Mouse (Mus musculus) Patski (cell line): ENCODE measurements around the gene Cdh15. TPM values are rescaled to one million over a fixed set of nuclear protein-coding genes. Genes with fewer than 3 reads are reported as not detected.

Source experiments
- ATAC-seq: fragments of 100-300 bp; one replicate; pipeline ENCODE4 v1.8.0; 2021
- CTCF ChIA-PET: fragments of 350-600 bp; sonication (Branson Sonifier 250); formaldehyde crosslinking; loops from one replicate; lab custom pipeline; 2022; ENCODE audit warnings: inconsistent platforms; lab: Charles Lee
- POLR2A ChIA-PET: fragments of 350-600 bp; sonication (Branson Sonifier 250); formaldehyde crosslinking; loops from one replicate; lab custom pipeline; 2022; ENCODE audit warnings: antibody characterized with exemption, inconsistent platforms; lab: Charles Lee
- DNase-seq: peaks from one replicate; pipeline ENCODE4 v3.0.0-alpha.2; 2011; ENCODE audit warnings: low read depth, low spot score
- H3K27me3 ChIP-seq: fragments of 371-371 bp; one replicate; pipeline ENCODE4 v1.5.1; 2021
- CTCF ChIP-seq: fragments of 100-300 bp; IDR thresholded peaks from one replicate; pipeline ENCODE4 v1.5.1; 2021
- in situ Hi-C: fragments of 300-500 bp; cut with MboI; formaldehyde crosslinking; loops from 3 replicates; pipeline ENCODE4 v1.11.1; 2018; ENCODE audit warnings: low pct_unique_long_range_greater_than_20kb, mixed read lengths
- polyA plus RNA-seq: library from polyadenylated mRNA; unstranded; gene quantifications from one replicate; pipeline ENCODE4 v1.2.3, GENCODE M21; 2021

Cdh15 gene
- polyA plus RNA-seq, 1 experiment from 2014 or later: 0.12 TPM

DNA sequence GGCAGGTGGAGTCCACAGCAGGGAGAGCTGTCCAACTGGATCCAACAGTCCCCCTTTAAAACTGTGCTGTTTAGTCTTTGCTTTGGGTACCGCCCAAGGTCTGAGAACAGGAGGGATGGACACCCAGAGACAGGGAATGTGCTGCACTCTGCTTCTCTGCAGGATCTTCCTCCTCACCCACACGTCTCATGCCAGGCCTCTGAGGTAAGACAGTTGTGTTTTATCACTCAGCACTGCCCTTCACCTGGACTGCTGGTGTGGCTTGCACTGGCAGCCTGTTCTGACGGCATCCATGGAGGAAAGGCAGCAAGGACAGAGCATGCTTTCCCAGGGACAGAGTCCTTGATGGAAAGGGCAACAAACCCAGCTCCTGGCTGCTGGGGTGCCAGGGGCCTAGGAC is 54.8 kb downstream of the Cdh15 start:
- no peak for ATAC-seq
- ChIA-PET CTCF (no interaction called here), POLR2A (interaction anchor here (1.1 kb wide), 1 partner anchor 7 kb away, joined by 3 read pairs; no protein-coding TSS in a partner anchor)
- TF ChIP-seq CTCF: no peak
- in situ Hi-C loops: loop anchor here (10.0 kb wide), 1 partner anchor 192 kb away; no protein-coding TSS in a partner anchor
- H3K27me3 ChIP-seq: no peaks in the 10 kb centered on the region
- DNase-seq: no peak

- TF ChIP-seq CTCF: no peak
- DNase-seq: no peak
- no peak for ATAC-seq
- CTCF ChIA-PET: no interaction called here
- in situ Hi-C loops: loop anchor here (10.0 kb wide), 1 partner anchor 192 kb away; no protein-coding TSS in a partner anchor
- no peaks in the 10 kb centered on the region for H3K27me3 ChIP-seq
- POLR2A ChIA-PET: interaction anchor here (0.7 to 1.1 kb wide), 2 partner anchors 8 to 215 kb away, joined by 3 to 4 read pairs; no protein-coding TSS in a partner anchor
These were observed 55.2 kb downstream of the Cdh15 start for GRCm38 (mm10) chr8:122903002-122903401.

GRCm38 (mm10) chr8:122904496-122904895 is 56.7 kb downstream of the Cdh15 start:
- no peak for ATAC-seq
- POLR2A ChIA-PET: no interaction called here
- TF ChIP-seq CTCF: no peak
- in situ Hi-C loops: loop anchor here (10.0 kb wide), 1 partner anchor 190 kb away; no protein-coding TSS in a partner anchor
- no peaks in the 10 kb centered on the region for H3K27me3 ChIP-seq
- CTCF ChIA-PET: no interaction called here
- DNase-seq: no peak

DNA sequence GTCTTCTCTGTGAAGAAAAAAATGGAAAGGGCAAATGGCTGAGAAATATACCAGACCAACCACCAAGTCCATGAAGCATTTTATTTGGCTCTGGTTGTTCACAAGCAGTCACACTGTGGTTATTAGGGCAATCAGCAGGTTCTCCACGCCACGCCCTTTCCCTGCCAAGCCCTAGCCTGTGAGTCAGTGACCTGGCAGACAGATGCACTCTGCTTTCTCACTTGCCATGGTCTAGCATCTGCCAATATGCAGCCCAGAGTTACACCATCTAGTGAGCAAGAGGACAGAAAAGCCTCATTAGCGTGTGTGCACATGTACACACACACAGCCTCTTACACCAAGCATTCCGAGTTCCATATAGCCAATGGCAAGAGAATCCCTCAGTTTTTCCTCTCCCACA is 57.6 kb downstream of the Cdh15 start:
- in situ Hi-C loops: loop anchor here (5.0 to 10.0 kb wide), 3 partner anchors 142 to 307 kb away; partner anchors contain the start of genes Chmp1a and Spata33
- CTCF ChIA-PET: no interaction called here
- H3K27me3 ChIP-seq: no peaks in the 10 kb centered on the region
- no peak for TF ChIP-seq CTCF
- ATAC-seq: no peak
- POLR2A ChIA-PET: no interaction called here
- DNase-seq: no peak

DNA sequence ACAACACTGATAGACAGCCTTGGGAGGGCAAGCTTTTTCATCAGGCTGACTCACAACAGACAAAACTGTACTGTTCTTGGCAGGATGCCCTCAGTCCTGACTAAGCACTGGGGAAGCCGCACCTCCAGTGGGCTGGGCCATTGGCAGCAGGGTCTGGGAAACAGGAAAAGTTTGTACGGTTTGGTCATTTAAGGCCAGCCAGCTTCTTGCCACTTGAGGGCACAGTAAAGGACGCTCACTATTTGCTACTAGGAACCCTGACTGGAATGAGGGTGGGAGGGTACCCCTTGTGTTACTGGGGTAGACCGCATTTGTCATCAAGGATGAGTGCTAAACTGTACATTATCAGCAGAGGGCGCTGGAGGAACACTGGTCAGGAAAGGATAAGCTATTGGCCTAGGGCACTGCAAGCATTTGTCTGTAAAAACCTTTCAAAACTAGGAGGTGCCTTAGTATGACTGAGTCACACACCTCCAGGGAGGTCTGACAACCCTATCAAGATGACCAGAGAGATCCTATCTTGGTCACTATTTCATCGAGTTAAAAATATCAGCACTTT is 58.8 kb downstream of the Cdh15 start:
- ChIA-PET POLR2A (interaction anchor here (0.8 to 1.7 kb wide), 4 partner anchors 10 to 159 kb away, joined by 3 to 9 read pairs (median 5); partner anchors contain the start of gene Ankrd11), CTCF (interaction anchor here (0.6 to 2.0 kb wide), 18 partner anchors 9 to 197 kb away, joined by 3 to 10 read pairs (median 4); partner anchors contain the start of gene Spg7)
- peak; percentile 97 for DNase-seq
- ATAC-seq: peak; percentile 77
- peak; percentile 98 for TF ChIP-seq CTCF
- no peaks in the 10 kb centered on the region for H3K27me3 ChIP-seq
- in situ Hi-C loops: loop anchor here (5.0 to 10.0 kb wide), 3 partner anchors 141 to 306 kb away; partner anchors contain the start of genes Chmp1a and Spata33

GRCm38 (mm10) chr8:122912150-122912549 is 64.4 kb downstream of the Cdh15 start:
- DNase-seq (no peak), ATAC-seq (no peak)
- no peak for TF ChIP-seq CTCF
- ChIA-PET CTCF (no interaction called here), POLR2A (interaction anchor here (1.2 kb wide), 1 partner anchor 128 kb away, joined by 3 read pairs; no protein-coding TSS in a partner anchor)
- H3K27me3 ChIP-seq: no peaks in the 10 kb centered on the region
- in situ Hi-C loops: no loop called here

DNA sequence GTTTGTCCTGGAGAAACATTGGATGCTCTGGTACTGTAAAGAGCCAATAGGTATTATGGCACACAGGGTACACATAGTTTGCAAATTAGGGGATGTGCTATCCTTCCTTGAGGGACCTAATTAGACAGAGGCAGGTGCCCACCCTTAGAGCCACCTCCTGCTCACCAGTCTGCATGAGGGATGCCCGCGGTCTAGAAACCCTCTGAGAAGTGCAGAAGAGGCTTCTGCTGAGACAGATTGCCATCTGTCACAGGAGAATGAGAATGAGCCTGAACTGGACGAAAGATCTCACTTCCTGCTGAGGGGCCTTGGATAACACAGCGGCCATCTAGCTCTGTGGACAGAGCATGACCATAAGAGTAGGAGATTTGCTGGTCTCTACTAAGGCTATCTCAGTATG is 65.1 kb downstream of the Cdh15 start:
- ChIA-PET POLR2A (no interaction called here), CTCF (no interaction called here)
- ATAC-seq (no peak), DNase-seq (no peak)
- in situ Hi-C loops: no loop called here
- no peaks in the 10 kb centered on the region for H3K27me3 ChIP-seq
- TF ChIP-seq CTCF: no peak

DNA sequence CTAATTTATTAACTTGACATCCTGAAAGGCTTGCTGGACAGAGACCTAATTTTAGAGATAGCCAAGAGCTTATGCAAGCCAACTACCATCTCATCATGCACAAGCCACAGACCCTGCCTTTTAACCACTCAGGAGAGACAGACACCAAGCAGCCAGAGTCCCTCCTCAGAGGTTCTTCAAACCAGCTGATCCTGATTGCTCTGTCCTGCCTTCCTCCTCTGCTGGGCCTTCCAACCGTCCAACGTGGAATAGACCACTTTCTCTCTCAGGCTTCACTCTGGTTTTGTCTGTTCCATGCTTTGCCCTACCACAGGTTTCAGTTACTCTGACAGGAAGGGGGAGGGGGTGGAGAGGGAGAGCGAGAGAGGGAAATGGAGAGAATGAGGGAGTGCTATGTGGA is 69.0 kb downstream of the Cdh15 start:
- ChIA-PET POLR2A (interaction anchor here (0.9 kb wide), 1 partner anchor 10 kb away, joined by 3 read pairs; no protein-coding TSS in a partner anchor), CTCF (interaction anchor here (1.7 kb wide), 1 partner anchor 10 kb away, joined by 6 read pairs; no protein-coding TSS in a partner anchor)
- ATAC-seq (no peak), DNase-seq (no peak)
- TF ChIP-seq CTCF: no peak
- in situ Hi-C loops: no loop called here
- H3K27me3 ChIP-seq: no peaks in the 10 kb centered on the region

Other genes with a start within 250 kb of the Cdh15 start
- gene Galns, start 236.5 kb upstream of the Cdh15 start, polyA plus RNA-seq: 60.3 TPM
- 99.5 TPM for gene Trappc2l, start 236.3 kb upstream of the Cdh15 start, polyA plus RNA-seq
- gene Pabpn1l, start 225.2 kb upstream of the Cdh15 start, polyA plus RNA-seq: 0.05 TPM
- 0.26 TPM for gene Cbfa2t3, start 148.9 kb upstream of the Cdh15 start, polyA plus RNA-seq
- 25.5 TPM for gene Acsf3, start 72.5 kb upstream of the Cdh15 start, polyA plus RNA-seq
- gene Ankrd11, start 194.3 kb downstream of the Cdh15 start, polyA plus RNA-seq: 76.4 TPM
- gene Spg7, start 215.0 kb downstream of the Cdh15 start, polyA plus RNA-seq: 143 TPM